Mouse (Mus musculus) liver, embryonic 12.5 days (tissue): ENCODE data around the gene 1810009A15Rik. TPM values are rescaled to one million over a fixed set of nuclear protein-coding genes. Genes with fewer than 3 reads are reported as not detected.

ENCODE experiments used
- ATAC-seq: fragments of 200-750 bp; cut with Nextera tagmentation; 2 replicates; pipeline ENCODE4 v1.8.0; 2017; ENCODE audit warnings: moderate number of reproducible peaks, mild to moderate bottlenecking, moderate library complexity
- H3K27ac ChIP-seq: fragments of 300-500 bp; sonication (generic); 2 replicates; pipeline ENCODE4 v1.5.1; 2016; ENCODE audit warnings: mild to moderate bottlenecking
- H3K27me3 ChIP-seq: fragments of 300-500 bp; sonication (generic); replicated peaks from 2 replicates; pipeline ENCODE4 v1.6.1; 2016; ENCODE audit warnings: mild to moderate bottlenecking, moderate library complexity
- H3K36me3 ChIP-seq: fragments of 300-500 bp; sonication (generic); 2 replicates; pipeline ENCODE4 v1.6.1; 2016; ENCODE audit warnings: mild to moderate bottlenecking, moderate library complexity
- H3K4me1 ChIP-seq: fragments of 300-500 bp; sonication (generic); 2 replicates; pipeline ENCODE4 v1.6.1; 2016
- H3K4me2 ChIP-seq: fragments of 300-500 bp; sonication (generic); 2 replicates; pipeline ENCODE4 v1.6.1; 2016; ENCODE audit warnings: mild to moderate bottlenecking, moderate library complexity
- H3K4me3 ChIP-seq: fragments of 300-500 bp; sonication (generic); 2 replicates; pipeline ENCODE4 v1.5.1; 2016; ENCODE audit warnings: mild to moderate bottlenecking, moderate library complexity
- H3K9ac ChIP-seq: fragments of 300-500 bp; sonication (generic); 2 replicates; pipeline ENCODE4 v1.6.1; 2016; ENCODE audit warnings: mild to moderate bottlenecking, moderate library complexity
- H3K9me3 ChIP-seq: fragments of 300-500 bp; sonication (generic); replicated peaks from 2 replicates; pipeline ENCODE4 v1.6.1; 2016; ENCODE audit warnings: mild to moderate bottlenecking, moderate library complexity
- WGBS: fragments of 180-500 bp; shearing (Covaris S2); methylation state at CpG from one replicate; pipeline ENCODE4 v1.1.7; 2016; ENCODE audit not compliant: insufficient replicate concordance; 5-methylcytosine and 5-hydroxymethylcytosine counted together
- polyA plus RNA-seq: library from polyadenylated mRNA; unstranded; fragments of >200 nt; fragmentation: Nextera tagmentation; extraction: Ambion mirVana; gene quantifications from 2 replicates; pipeline ENCODE4 v1.2.1, GENCODE M21; 2016

1810009A15Rik gene
- polyA plus RNA-seq, result 107 and 111 TPM in 2 replicates

- Histone ChIP-seq H3K4me2 (peak within 1 kb of the TSS; percentile 77), H3K9ac (peak within 1 kb of the TSS; percentile 89), H3K27me3 (no peaks in the 10 kb centered on the region), H3K4me1 (peaks cover 50% of the 10 kb centered on the region), H3K4me3 (peak within 1 kb of the TSS; percentile 81), H3K9me3 (no peaks in the 10 kb centered on the region), H3K36me3 (peaks cover 17% of the 10 kb centered on the region), H3K27ac (peak within 1 kb of the TSS; percentile 89)
- ATAC-seq, result peak; percentile 90
- under 1% methylated on average over 58 of the region's 58 CpGs for WGBS
These were observed at the start of gene 1810009A15Rik, which contains the start of gene Gm49416 for GRCm38 (mm10) chr19:8888511-8889385. 1810009A15Rik (plus strand) TSS chr19:8888853. Gm49416 (plus strand) TSS chr19:8888926.

GRCm38 (mm10) chr19:8839103-8839907 lies 49.3 kb upstream of the 1810009A15Rik start, which contains the start of gene Gng3:
Gng3 (minus strand) TSS chr19:8839194.
- Histone ChIP-seq H3K27ac (peak within 1 kb of the TSS; percentile 92), H3K9me3 (no peaks in the 10 kb centered on the region), H3K27me3 (no peaks in the 10 kb centered on the region), H3K4me3 (peak within 1 kb of the TSS; percentile 69), H3K9ac (peak within 1 kb of the TSS; percentile 79), H3K4me2 (peak within 1 kb of the TSS; percentile 93), H3K36me3 (peaks cover 41% of the 10 kb centered on the region), H3K4me1 (peaks cover 43% of the 10 kb centered on the region)
- ATAC-seq, result no peak
- WGBS, result 78% methylated on average over 11 of the region's 11 CpGs

GRCm38 (mm10) chr19:8839908-8840791 lies 48.5 kb upstream of the 1810009A15Rik start:
- no peaks in the 10 kb centered on the region for H3K27me3 ChIP-seq
- WGBS, result 25% methylated on average over 29 of the region's 29 CpGs
- peak overlapping the region; percentile 78 for H3K9ac ChIP-seq
- H3K4me3 ChIP-seq, result peak overlapping the region; percentile 67
- peak; percentile 77 for ATAC-seq
- peaks cover 36% of the 10 kb centered on the region for H3K36me3 ChIP-seq
- no peaks in the 10 kb centered on the region for H3K9me3 ChIP-seq
- H3K4me1 ChIP-seq, result peaks cover 43% of the 10 kb centered on the region
- H3K4me2 ChIP-seq, result peak overlapping the region; percentile 85
- H3K27ac ChIP-seq, result peak overlapping the region; percentile 61

GRCm38 (mm10) chr19:8841012-8841411 lies 47.6 kb upstream of the 1810009A15Rik start:
- 74% methylated on average over 7 of the region's 7 CpGs for WGBS

GRCm38 (mm10) chr19:8842961-8843360 lies 45.7 kb upstream of the 1810009A15Rik start:
- WGBS, result 74% methylated on average over 6 of the region's 6 CpGs
- Histone ChIP-seq H3K9ac (no peak overlapping the region), H3K36me3 (peaks cover 49% of the 10 kb centered on the region), H3K27ac (no peak overlapping the region), H3K9me3 (no peaks in the 10 kb centered on the region), H3K4me1 (peaks cover 36% of the 10 kb centered on the region), H3K27me3 (no peaks in the 10 kb centered on the region), H3K4me3 (no peak overlapping the region), H3K4me2 (no peak overlapping the region)
- no peak for ATAC-seq

More at GRCm38 (mm10) chr19:8841012-8841411, 47.6 kb upstream of the 1810009A15Rik start:
- ATAC-seq, result no peak
- H3K4me3 ChIP-seq, result peak overlapping the region; percentile 67
- H3K4me1 ChIP-seq, result peaks cover 43% of the 10 kb centered on the region
- peak overlapping the region; percentile 78 for H3K9ac ChIP-seq
- H3K36me3 ChIP-seq, result peaks cover 34% of the 10 kb centered on the region
- no peaks in the 10 kb centered on the region for H3K27me3 ChIP-seq
- no peaks in the 10 kb centered on the region for H3K9me3 ChIP-seq
- H3K27ac ChIP-seq, result peak overlapping the region; percentile 61; the same call in 1 of the 2 replicates
- H3K4me2 ChIP-seq, result peak overlapping the region; percentile 85

- no peak overlapping the region for H3K27ac ChIP-seq
- no peaks in the 10 kb centered on the region for H3K27me3 ChIP-seq
- no peak overlapping the region for H3K4me3 ChIP-seq
- WGBS, result 64% methylated on average over 5 of the region's 5 CpGs
- no peak overlapping the region for H3K9ac ChIP-seq
- peaks cover 57% of the 10 kb centered on the region for H3K36me3 ChIP-seq
- H3K4me2 ChIP-seq, result no peak overlapping the region
- H3K9me3 ChIP-seq, result no peaks in the 10 kb centered on the region
- ATAC-seq, result no peak
- peaks cover 20% of the 10 kb centered on the region for H3K4me1 ChIP-seq
These were observed 44.1 kb upstream of the 1810009A15Rik start for GRCm38 (mm10) chr19:8844371-8845129.

- Histone ChIP-seq H3K4me1 (peaks cover 2% of the 10 kb centered on the region; the same call in 1 of the 2 replicates), H3K4me2 (no peak overlapping the region), H3K27ac (no peak overlapping the region), H3K9me3 (no peaks in the 10 kb centered on the region), H3K9ac (no peak overlapping the region), H3K27me3 (0 out of 2 replicates have a peak, but pooled peaks cover 4% of the 10 kb centered on the region), H3K36me3 (peaks cover 41% of the 10 kb centered on the region), H3K4me3 (no peak overlapping the region)
- WGBS, result 77% methylated on average over 5 of the region's 5 CpGs
- no peak for ATAC-seq
These were observed 40.3 kb upstream of the 1810009A15Rik start for GRCm38 (mm10) chr19:8848356-8848755.

- Histone ChIP-seq H3K27ac (no peak within 1 kb of the TSS), H3K27me3 (0 out of 2 replicates have a peak, but pooled peaks cover 4% of the 10 kb centered on the region), H3K9ac (no peak within 1 kb of the TSS), H3K4me2 (no peak within 1 kb of the TSS), H3K36me3 (peaks cover 33% of the 10 kb centered on the region), H3K4me1 (peaks cover 2% of the 10 kb centered on the region; the same call in 1 of the 2 replicates), H3K4me3 (no peak within 1 kb of the TSS), H3K9me3 (no peaks in the 10 kb centered on the region)
- WGBS, result 42% methylated on average over 7 of the region's 7 CpGs
- 0 out of 2 replicates have a peak, but pooled peaks have one; percentile 32 for ATAC-seq
These were observed 38.2 kb upstream of the 1810009A15Rik start, which contains the start of gene Lrrn4cl for GRCm38 (mm10) chr19:8850402-8850901. Lrrn4cl (plus strand) TSS chr19:8850768.

GRCm38 (mm10) chr19:8851639-8852038 lies 37.0 kb upstream of the 1810009A15Rik start:
- Histone ChIP-seq H3K27me3 (0 out of 2 replicates have a peak, but pooled peaks cover 7% of the 10 kb centered on the region), H3K4me2 (no peak overlapping the region), H3K4me1 (peaks cover 2% of the 10 kb centered on the region; the same call in 1 of the 2 replicates), H3K9ac (no peak overlapping the region), H3K27ac (no peak overlapping the region), H3K9me3 (no peaks in the 10 kb centered on the region), H3K36me3 (peaks cover 21% of the 10 kb centered on the region), H3K4me3 (no peak overlapping the region)
- 43% methylated on average over 7 of the region's 7 CpGs for WGBS
- no peak for ATAC-seq

GRCm38 (mm10) chr19:8852236-8852928 lies 36.3 kb upstream of the 1810009A15Rik start:
- no peak overlapping the region for H3K9ac ChIP-seq
- 49% methylated on average over 10 of the region's 10 CpGs for WGBS
- no peak overlapping the region for H3K4me2 ChIP-seq
- H3K4me1 ChIP-seq, result peaks cover 2% of the 10 kb centered on the region; the same call in 1 of the 2 replicates
- no peak overlapping the region for H3K4me3 ChIP-seq
- H3K27ac ChIP-seq, result no peak overlapping the region
- H3K9me3 ChIP-seq, result no peaks in the 10 kb centered on the region
- H3K27me3 ChIP-seq, result 0 out of 2 replicates have a peak, but pooled peaks cover 7% of the 10 kb centered on the region
- ATAC-seq, result no peak
- peaks cover 14% of the 10 kb centered on the region for H3K36me3 ChIP-seq
